Mouse (Mus musculus) bone marrow, adult 2 months (tissue): ENCODE data around the gene S1pr1. TPM values are rescaled to one million over a fixed set of nuclear protein-coding genes. Genes with fewer than 3 reads are reported as not detected.
A peak's percentile ranks its signal among the peaks of the same experiment; 100 is the strongest.

Experiments
- H3K27ac ChIP-seq: fragments of 200-500 bp; 2 replicates; pipeline ENCODE4 v1.5.1; 2012; ENCODE audit warnings: low read depth, mild to moderate bottlenecking, control low read depth, inconsistent platforms, low read length; ENCODE audit not compliant: control insufficient read depth, poor library complexity, insufficient read depth
- H3K4me1 ChIP-seq: fragments of 200-500 bp; 2 replicates; pipeline ENCODE4 v1.6.1; 2011; ENCODE audit warnings: low read length; ENCODE audit not compliant: control insufficient read depth, insufficient read depth
- H3K4me3 ChIP-seq: fragments of 200-500 bp; replicated peaks from 2 replicates; pipeline ENCODE3; 2011; ENCODE audit warnings: mild to moderate bottlenecking, low read depth, low read length, control low read depth; ENCODE audit not compliant: control insufficient read depth
- CTCF ChIP-seq: fragments of 200-500 bp; IDR thresholded peaks from 2 replicates; pipeline ENCODE4 v1.5.1; 2011; ENCODE audit warnings: low read length, control low read depth; ENCODE audit not compliant: control insufficient read depth, insufficient read depth
- POLR2A ChIP-seq: fragments of 200-500 bp; IDR thresholded peaks from 2 replicates; pipeline ENCODE4 v1.6.1; 2011; ENCODE audit warnings: low read depth, mild to moderate bottlenecking, control low read depth, low read length, borderline replicate concordance; ENCODE audit not compliant: control insufficient read depth
- WGBS: fragments of 180-500 bp; shearing (Covaris S2); methylation state at CpG from one replicate; pipeline ENCODE4 v1.1.7; 2018; 5-methylcytosine and 5-hydroxymethylcytosine counted together
- polyA plus RNA-seq: library from polyadenylated mRNA; stranded (reverse); fragments of >200 nt; gene quantifications from 2 replicates; pipeline ENCODE4 v1.2.4, GENCODE M21; 2011; ENCODE audit warnings: low replicate concordance; ENCODE audit not compliant: missing spikeins, insufficient read depth, insufficient read length

The S1pr1 gene
- polyA plus RNA-seq, 1 experiment, result 6.1 TPM

GRCm38 (mm10) chr3:115692384-115692783, 22.5 kb downstream of the S1pr1 start:
- WGBS, result 20% methylated on average over 5 of the region's 5 CpGs
- Histone ChIP-seq H3K4me1 (peaks cover 11% of the 10 kb centered on the region; the same call in 1 of the 2 replicates), H3K4me3 (no peak overlapping the region), H3K27ac (peak overlapping the region; percentile 3; the same call in 1 of the 2 replicates)
- TF ChIP-seq CTCF (no peak), POLR2A (no peak)

- H3K27ac ChIP-seq, result no peak overlapping the region
- 84% methylated on average over 1 of the region's 1 CpGs for WGBS
- no peak overlapping the region for H3K4me3 ChIP-seq
- H3K4me1 ChIP-seq, result peaks cover 9% of the 10 kb centered on the region; the same call in 1 of the 2 replicates
- TF ChIP-seq POLR2A (no peak), CTCF (no peak)
Observed at GRCm38 (mm10) chr3:115689920-115690319, 25.0 kb downstream of the S1pr1 start.

GRCm38 (mm10) chr3:115689352-115689751, 25.5 kb downstream of the S1pr1 start:
- Histone ChIP-seq H3K4me1 (peaks cover 9% of the 10 kb centered on the region; the same call in 1 of the 2 replicates), H3K27ac (0 out of 2 replicates have a peak overlapping the region, but pooled peaks have one; percentile 41), H3K4me3 (no peak overlapping the region)
- WGBS, result 2% methylated on average over 8 of the region's 8 CpGs
- TF ChIP-seq CTCF, result no peak
- no peak for TF ChIP-seq POLR2A

- H3K27ac ChIP-seq, result no peak overlapping the region
- H3K4me3 ChIP-seq, result no peak overlapping the region
- H3K4me1 ChIP-seq, result peaks cover 7% of the 10 kb centered on the region; the same call in 1 of the 2 replicates
- WGBS, result 84% methylated on average over 2 of the region's 2 CpGs
- TF ChIP-seq CTCF, result no peak
- no peak for TF ChIP-seq POLR2A
Observed at GRCm38 (mm10) chr3:115687821-115688220, 27.1 kb downstream of the S1pr1 start.

- 12% methylated on average over 14 of the region's 14 CpGs for WGBS
- no peak overlapping the region for H3K4me3 ChIP-seq
- H3K27ac ChIP-seq, result peak overlapping the region; percentile 87
Observed at GRCm38 (mm10) chr3:115682328-115683088, 32.4 kb downstream of the S1pr1 start.

GRCm38 (mm10) chr3:115681184-115681583, 33.7 kb downstream of the S1pr1 start:
- Histone ChIP-seq H3K4me1 (peaks cover 8% of the 10 kb centered on the region), H3K27ac (peak overlapping the region; percentile 58; the same call in 1 of the 2 replicates), H3K4me3 (no peak overlapping the region)
- no peak for TF ChIP-seq POLR2A
- WGBS, result 64% methylated on average over 1 of the region's 1 CpGs

More at GRCm38 (mm10) chr3:115682328-115683088, 32.4 kb downstream of the S1pr1 start:
- peaks cover 8% of the 10 kb centered on the region for H3K4me1 ChIP-seq
- TF ChIP-seq CTCF (no peak), POLR2A (no peak)

- WGBS, result 29% methylated on average over 7 of the region's 7 CpGs
- TF ChIP-seq POLR2A, result no peak
- peaks cover 8% of the 10 kb centered on the region for H3K4me1 ChIP-seq
- no peak overlapping the region for H3K27ac ChIP-seq
- no peak overlapping the region for H3K4me3 ChIP-seq
Observed at GRCm38 (mm10) chr3:115679022-115679421, 35.9 kb downstream of the S1pr1 start.

- no peak for TF ChIP-seq CTCF
- 55% methylated on average over 6 of the region's 6 CpGs for WGBS
- H3K4me1 ChIP-seq, result peaks cover 3% of the 10 kb centered on the region
- no peak overlapping the region for H3K27ac ChIP-seq
- no peak overlapping the region for H3K4me3 ChIP-seq
Observed at GRCm38 (mm10) chr3:115675546-115676535, 39.0 kb downstream of the S1pr1 start.
